Mouse (Mus musculus): ENCODE results near the gene 1700092M07Rik. TPM values are rescaled to one million over a fixed set of nuclear protein-coding genes. Genes with fewer than 3 reads are reported as not detected.

The 1700092M07Rik gene
- total RNA-seq (2017) = 7.2 TPM in 1 of 2 replicates, not detected in the other

DNA sequence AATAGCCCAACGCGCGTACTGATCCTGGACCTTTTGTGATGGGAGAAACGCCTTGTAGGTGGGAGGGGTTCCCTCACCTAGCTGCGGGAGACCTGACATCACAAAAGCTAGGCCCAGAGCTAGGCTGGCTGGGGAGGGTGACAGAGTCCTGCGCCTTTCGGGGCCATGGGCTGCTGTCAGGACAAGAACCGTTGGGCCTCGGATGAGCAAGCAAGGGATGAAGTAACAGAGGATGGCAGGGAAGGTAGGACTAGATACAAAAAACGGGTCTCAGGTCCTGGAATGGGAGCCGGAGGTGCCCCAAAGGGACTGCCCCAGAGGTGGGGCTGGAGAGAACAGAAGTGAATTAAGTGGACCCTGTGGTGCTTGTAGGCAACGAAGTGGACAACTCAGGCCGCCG, at the start of gene 1700092M07Rik:
Gene 1700092M07Rik (plus strand): TSS at position 116 of the 400 bp plus-strand sequence.
- ATAC-seq (ENCODE audit: extremely low read depth, insufficient number of reproducible peaks, low FRiP score, poor library complexity, severe bottlenecking) = no peak

DNA sequence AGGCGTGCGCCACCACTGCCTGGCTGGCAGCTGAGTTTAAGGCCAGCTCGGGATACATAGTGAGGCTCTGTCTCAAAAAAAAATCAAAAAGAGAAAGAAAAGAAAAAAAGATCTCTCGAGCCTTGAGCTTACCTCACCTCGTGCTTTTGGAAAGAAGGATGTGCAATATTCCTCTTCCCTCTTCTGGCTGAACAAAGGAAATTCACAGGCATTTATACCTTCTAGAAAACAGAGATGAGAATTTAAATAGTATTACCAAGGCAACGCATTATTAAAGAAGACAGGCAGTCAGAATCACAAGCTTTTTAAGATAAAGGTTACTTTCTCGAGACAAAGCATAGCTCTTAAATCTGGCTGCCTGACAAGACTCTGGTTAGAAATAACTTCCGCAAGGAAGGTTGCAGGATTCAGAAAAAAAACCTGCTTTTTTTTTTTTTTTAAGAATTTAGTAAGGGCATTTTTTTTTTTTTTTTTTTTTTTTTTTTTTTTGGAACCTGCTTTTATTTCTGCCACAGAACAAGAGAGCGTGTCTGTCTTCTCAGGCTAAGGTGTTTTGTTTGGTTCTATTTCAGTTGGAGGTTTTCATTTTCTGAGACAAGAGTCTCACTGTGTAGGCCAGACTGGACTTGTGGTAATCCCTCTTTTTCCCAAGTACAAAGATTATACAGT, 48.5 kb upstream of the 1700092M07Rik start:
- no peak for ATAC-seq (ENCODE audit: extremely low read depth, insufficient number of reproducible peaks, low FRiP score, poor library complexity, severe bottlenecking)

DNA sequence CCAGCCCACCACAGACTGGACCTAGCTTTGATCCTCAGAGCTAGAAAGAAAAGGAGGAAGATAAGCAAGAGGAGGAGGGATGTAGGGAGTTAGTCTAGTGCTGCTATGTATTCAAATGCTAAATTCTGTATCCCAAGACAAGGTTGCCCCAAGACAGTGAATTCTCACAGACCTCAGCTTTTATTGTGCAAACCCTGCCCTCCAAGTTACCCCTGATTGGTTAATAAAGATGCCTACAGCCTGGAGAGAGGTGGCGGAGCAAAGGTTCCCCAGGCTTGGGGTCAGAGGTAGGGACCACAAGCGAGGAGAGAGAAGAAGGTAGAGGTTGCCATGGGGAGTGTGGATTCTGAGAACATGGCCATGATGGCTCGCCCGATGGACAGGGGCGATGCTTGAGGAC, 47.8 kb upstream of the 1700092M07Rik start:
- no peak for ATAC-seq (ENCODE audit: extremely low read depth, insufficient number of reproducible peaks, low FRiP score, poor library complexity, severe bottlenecking)

DNA sequence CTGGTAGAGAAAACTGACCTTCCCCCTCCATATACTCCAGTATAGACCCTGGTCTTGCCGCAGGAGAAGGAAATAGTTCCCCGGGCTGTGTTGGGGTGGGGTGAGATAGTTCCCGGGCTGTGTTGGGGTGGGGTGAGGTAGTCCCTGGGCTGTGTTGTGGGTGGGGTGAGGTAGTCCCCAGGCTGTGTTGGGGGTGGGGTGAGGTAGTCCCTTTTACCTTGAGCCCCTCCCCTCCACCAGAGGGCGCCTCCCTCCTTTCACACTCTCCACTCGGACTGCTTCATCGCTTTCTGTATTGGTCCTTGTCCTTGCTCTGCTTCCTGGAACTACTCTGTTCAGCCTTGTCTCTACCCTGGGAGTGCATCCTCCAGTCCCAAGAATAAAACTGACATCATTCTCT, 45.2 kb upstream of the 1700092M07Rik start:
- peak; percentile 63 for ATAC-seq (ENCODE audit: extremely low read depth, insufficient number of reproducible peaks, low FRiP score, poor library complexity, severe bottlenecking)

DNA sequence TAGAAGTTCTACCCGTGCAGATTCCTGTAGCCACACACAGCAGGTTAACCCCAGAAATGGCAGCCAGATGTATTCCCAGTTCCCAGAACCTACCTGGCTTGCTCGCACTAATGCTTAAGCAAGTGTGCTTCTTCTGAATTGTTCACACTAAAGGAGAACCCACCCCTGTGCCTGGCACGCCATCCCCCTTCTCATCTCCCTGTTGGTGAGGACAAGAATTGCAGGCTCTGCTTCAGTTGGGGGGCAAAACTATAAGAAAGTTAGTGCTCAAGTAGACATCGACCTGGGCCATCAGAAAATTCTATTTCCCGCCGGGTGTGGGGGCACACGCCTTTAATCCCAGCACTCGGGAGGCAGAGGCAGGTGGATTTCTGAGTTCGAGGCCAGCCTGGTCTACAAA, 40.9 kb upstream of the 1700092M07Rik start:
- ATAC-seq (ENCODE audit: extremely low read depth, insufficient number of reproducible peaks, low FRiP score, poor library complexity, severe bottlenecking) = no peak

DNA sequence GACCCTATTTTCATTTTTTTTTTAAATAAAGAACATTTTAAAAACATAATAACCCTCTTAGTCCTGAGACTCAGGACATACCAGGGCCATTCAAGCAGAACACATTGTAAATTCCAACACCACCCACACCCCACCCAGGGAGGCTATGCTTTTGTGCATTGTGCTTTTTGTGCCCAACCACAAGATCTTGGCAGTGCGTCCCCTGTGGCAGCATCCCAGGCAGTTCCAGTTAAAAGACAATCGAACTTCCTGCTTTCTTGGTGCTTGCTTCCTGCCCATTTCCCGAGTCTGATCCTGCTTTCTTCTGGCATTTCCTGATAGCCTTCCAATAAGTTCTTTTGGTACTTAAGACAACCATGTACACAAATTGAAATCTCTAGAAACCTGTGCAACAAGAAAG, 38.1 kb upstream of the 1700092M07Rik start:
- ATAC-seq (ENCODE audit: extremely low read depth, insufficient number of reproducible peaks, low FRiP score, poor library complexity, severe bottlenecking) = no peak

DNA sequence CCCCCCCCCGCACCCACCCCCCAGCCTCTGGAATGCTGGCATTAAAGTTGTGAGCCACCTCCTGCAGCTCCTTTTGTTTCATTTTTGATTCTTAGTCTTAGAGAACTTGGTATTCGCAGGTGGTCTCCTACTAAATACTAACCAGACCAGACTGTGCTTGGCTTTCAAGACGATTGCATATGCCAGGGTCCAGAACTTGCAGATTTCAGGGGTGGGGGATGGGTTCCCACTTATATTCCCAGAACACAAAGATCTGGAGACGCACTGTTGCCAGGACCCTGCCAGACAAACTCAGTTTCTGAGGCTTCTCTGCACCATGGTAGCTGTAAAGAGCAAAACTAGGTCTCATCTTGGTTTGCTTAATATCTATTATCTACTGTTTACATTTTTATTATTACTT, 36.9 kb upstream of the 1700092M07Rik start:
- no peak for ATAC-seq (ENCODE audit: extremely low read depth, insufficient number of reproducible peaks, low FRiP score, poor library complexity, severe bottlenecking)

DNA sequence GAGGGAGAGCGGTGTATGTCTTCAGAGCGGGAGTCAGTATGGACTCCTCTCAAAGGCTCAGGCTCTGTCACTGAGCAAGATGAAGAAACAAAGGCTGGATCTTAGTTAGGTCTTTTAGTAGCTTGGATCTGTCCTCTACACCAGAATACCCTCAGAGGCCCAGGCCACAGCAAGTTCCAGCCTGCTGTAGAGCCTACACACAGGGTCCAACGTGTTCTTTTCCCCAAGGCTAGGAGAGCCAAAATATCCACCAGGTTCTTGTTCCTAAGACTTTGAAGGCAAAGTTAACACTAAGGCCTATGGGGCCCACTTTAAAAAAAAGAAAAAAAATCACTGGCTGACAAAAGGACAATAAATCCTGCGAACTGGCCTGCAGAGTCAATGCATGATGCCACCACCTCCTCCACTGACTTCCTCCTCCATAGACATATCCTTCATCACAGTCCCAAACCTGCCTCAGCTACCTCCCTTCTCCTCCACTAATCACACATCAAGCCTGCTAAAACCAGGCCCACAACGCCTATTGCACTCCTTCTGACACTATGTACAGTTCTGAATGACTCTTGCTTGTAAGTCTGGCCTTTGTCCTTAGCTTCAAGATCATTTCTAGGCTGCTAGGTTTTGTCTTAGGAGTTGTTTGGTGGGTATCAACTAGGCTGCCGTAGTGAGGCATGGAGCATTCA, 35.4 kb upstream of the 1700092M07Rik start:
- ATAC-seq (ENCODE audit: extremely low read depth, insufficient number of reproducible peaks, low FRiP score, poor library complexity, severe bottlenecking) = no peak

DNA sequence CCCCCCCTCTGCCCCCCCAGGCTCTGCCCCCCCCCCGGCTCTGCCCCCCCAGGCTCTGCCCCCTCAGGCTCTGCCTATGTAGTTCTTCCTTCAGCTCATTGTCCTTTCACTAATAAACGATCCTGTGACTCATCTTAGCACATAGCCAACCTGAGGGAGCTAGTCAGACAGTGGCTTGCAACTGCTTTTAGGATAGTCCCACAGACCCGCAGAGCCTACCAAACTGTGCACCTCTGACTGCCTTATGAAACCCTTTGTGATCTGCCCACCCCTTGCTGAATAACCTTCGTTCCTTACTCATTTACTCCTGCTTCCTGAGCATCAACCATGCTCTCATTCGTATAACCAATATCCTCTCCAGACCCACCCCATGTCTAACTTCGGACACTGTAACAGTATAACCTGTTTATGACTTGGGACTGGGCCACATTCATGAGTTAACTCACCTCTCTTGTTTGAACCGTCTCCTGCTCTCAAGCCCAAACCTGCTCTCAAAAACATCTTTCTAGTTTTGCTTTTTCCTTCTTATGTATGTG, 34.3 kb upstream of the 1700092M07Rik start:
- no peak for ATAC-seq (ENCODE audit: extremely low read depth, insufficient number of reproducible peaks, low FRiP score, poor library complexity, severe bottlenecking)

DNA sequence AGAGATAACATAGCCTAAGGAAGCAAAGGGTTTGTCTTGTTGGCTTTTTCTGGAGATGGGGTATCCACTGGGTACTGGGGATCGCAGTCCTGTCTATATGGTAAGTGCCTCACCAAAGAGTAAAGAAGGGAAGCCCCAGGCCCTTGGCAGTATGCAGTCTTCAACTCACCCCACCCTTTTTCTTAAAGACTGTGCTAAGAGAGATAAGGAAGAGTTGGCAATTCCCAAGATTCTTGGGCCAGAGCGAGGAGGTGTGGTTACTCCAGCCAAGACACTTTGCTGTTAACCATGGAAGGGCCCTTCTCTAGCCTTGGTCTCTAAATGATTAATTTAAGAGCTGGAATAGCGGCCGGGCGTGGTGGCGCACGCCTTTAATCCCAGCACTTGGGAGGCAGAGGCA, 33.6 kb upstream of the 1700092M07Rik start:
- ATAC-seq (ENCODE audit: extremely low read depth, insufficient number of reproducible peaks, low FRiP score, poor library complexity, severe bottlenecking) = no peak

DNA sequence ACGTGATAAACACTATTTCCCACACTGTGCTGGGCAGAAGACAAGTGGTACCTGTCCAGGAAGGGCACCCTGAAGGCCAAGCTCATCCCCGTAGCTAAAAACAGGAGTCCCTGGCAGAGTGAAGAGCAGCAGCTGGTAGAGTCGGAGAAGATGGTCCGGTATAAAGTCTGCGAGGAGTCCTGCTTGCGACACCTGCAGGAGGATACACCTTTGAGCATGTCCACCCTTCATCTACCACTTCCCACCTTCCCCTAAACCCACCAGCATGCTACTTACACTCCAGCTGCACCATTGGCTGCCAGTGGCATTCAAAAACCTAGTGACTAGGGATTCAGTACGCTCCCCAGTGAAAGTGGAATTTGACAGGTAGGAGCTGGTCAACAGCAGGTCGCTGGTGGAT, 31.6 kb upstream of the 1700092M07Rik start:
- no peak for ATAC-seq (ENCODE audit: extremely low read depth, insufficient number of reproducible peaks, low FRiP score, poor library complexity, severe bottlenecking)

DNA sequence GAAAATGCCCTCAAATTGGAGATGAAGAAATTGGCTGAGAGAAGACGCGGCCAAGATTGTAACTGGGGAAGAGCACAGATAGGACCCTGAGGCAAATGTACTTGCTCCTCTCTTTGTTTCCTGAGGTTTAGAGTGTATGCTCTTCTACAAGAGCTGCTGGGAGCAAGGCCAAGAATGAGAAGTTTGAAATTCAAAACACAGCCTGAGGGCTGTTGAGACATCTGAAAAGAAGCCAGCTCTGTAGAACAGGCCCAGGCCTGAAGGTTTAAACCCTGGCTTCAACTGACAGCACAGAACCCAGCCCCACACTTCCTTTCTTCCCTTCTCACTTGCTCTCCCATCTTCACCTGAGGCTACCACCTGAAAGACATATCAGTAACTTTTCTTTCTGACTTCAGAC, 30.5 kb upstream of the 1700092M07Rik start:
- ATAC-seq (ENCODE audit: extremely low read depth, insufficient number of reproducible peaks, low FRiP score, poor library complexity, severe bottlenecking) = no peak

DNA sequence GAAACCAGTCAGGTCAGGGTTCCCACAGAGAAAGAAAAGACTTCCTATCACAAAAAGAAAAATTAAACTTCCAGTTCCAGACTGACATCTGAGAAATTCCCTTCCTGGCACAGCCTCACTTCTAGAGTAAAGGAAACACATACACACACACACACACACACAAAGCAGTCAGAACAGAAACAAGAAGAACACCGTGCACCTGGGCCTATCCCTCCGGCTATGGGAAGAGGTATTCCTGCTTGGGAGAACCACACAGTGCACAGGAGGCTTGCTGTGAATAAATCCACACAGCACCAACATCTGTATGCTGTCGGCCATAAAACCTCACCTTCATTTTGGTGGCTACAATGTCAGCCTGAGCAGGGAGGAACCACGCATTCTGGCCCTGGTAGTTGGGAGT, 29.0 kb upstream of the 1700092M07Rik start:
- ATAC-seq (ENCODE audit: extremely low read depth, insufficient number of reproducible peaks, low FRiP score, poor library complexity, severe bottlenecking) = no peak

DNA sequence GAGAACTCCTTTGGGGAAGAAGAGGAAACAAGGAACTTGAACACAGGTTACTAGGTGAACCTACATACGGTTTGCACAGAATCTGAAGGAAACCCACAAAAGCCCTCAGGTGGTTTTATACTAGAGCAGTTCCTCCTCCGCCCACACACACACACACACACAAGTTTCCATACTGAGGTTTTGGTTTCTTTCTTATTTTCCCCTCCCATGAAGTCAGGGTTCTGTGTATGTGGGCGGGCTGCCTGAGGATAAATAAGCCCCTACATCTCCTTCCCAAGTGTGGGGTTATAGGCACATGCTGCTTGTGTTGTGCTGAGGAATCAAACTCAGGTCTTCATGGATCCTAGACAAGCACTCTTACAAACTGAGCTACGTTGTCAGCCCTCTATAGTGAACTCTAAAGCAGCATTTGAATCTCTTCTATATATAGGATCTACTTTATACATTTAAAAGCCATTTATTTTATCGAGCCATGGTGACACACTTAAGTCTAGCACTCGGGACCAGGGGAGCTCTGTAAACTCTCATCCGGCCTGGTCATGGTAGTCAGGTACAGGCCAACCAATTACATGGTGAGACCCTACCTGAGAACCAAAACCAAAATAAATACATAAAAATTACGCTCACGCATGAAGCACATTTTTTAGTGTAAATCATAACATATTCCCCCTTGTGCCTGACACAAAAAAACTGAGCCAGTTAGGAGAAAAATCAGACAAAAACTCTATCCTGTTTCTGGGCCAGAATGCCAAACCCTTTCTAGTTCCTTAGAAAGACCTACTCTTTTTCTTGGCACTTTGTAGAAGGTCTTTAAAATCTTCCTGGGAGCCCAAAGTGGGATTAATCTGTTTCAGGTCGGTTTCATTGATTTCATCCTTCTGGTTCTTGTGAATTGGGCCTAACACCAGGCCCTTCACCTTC, 28.3 kb upstream of the 1700092M07Rik start:
- peak; percentile 28; the same call in 1 of the 2 replicates for ATAC-seq (ENCODE audit: extremely low read depth, insufficient number of reproducible peaks, low FRiP score, poor library complexity, severe bottlenecking)

DNA sequence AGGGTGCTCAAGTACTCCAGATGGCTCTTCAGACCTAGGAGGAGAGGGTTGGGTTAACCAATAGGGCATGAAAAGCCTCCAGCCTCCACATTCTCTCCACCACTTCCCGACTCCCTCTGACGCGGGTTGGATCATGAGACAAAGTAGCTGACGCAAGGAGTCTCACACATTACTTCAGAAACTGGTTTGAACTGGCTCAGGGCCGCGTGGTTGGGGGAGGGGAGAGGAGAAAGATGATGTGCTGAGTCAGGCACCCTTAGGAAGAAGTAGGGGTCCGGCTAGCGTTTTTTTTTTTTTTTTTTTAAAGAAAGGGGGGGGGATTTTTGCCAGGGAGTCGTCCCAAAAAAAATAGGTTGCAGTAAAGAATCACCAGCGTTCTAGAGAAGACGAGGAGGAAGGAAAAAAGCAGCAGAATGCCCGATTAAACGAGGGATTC, 27.6 kb upstream of the 1700092M07Rik start:
- peak; percentile 37; the same call in 1 of the 2 replicates for ATAC-seq (ENCODE audit: extremely low read depth, insufficient number of reproducible peaks, low FRiP score, poor library complexity, severe bottlenecking)

DNA sequence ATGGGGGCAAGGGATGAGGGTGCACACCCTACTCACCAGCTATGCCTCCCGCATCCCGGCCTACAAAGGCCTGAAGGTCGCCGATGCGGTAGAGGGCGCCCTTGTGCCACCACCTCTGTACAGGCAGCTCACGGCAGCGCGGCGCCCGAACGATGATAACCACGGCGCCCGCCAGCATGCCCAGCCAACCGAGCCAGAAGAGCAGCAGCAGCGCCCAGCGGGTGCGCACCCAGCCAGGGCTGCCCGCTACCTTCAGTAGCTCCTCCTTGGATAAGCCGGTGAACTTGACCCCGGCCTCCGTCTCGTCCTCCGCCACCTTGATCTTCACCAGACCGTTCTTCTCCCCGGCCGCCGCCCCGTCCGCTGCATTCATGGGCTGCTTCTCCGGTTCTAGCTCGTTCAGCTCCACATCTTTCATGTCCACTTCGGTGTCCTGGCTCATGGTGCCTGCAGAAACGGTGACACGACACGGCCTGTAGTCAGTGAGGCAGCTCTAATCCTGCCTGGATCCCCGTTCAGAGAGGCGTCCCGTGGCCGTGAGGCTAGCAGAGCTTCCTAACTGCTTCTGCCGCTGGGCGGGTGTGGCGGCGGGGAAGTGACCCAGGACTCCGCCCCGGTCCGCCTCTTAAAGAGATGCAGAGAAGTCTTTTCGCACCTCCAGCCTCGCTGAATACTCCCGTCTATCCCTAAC, 27.1 kb upstream of the 1700092M07Rik start:
- ATAC-seq (ENCODE audit: extremely low read depth, insufficient number of reproducible peaks, low FRiP score, poor library complexity, severe bottlenecking) = peak; percentile 86

DNA sequence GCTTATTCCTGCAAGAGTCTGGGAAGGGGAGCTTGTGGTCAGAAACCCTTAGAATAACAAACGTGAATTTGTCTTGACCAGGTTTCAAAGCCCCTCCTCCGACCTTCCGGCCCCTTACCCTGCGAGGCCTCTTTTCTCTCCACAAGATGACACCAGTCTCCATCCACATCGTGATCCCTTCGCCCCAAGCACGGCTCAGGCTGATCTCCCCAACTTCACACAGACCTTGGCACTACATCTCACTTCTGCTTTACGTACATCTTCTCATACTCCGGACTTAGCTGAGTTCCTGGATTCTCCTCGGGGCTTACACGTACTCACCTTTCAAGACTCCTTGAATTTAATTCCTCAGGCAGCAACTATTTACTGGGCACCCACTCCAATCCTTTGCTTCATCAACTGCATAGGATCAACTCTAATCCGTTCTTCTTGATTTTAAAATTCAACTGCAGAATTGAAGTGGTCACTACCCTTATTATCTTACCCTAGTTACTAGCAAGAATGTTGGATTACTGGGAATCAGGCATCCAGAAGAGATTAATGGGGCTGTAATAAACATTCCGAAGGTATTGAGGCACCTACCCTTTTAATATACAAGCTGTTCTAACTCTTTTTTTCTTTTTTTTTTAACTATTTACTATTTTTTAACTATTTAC, 26.4 kb upstream of the 1700092M07Rik start:
- no peak for ATAC-seq (ENCODE audit: extremely low read depth, insufficient number of reproducible peaks, low FRiP score, poor library complexity, severe bottlenecking)

Data from neutrophil, adult 5-6 weeks (primary cell).